Mouse (Mus musculus) left cerebral cortex, postnatal 36 days (tissue): Measurements from ENCODE around the gene Mrps18c. TPM values are rescaled to one million over a fixed set of nuclear protein-coding genes. Genes with fewer than 3 reads are reported as not detected.

ENCODE experiments used
- DNase-seq, 2 experiments: peaks; one replicate each; pipeline ENCODE4 v3.0.0; 2021 to 2022; ENCODE audit warnings: low spot score in 2 of 2, mixed read lengths in 1 of 2
- intact Hi-C: fragments of 180-260 bp; cut with DNase I; formaldehyde crosslinking; loops from one replicate; pipeline ENCODE4 v1.15.1; 2025
- total RNA-seq, 2 experiments: library from RNA; stranded (reverse); gene quantifications; 2 replicates each; pipeline ENCODE4 v1.2.3; 2021

The Mrps18c gene
- total RNA-seq, 2 experiments from 2014 or later: 49.4 to 50.8 TPM

DNA sequence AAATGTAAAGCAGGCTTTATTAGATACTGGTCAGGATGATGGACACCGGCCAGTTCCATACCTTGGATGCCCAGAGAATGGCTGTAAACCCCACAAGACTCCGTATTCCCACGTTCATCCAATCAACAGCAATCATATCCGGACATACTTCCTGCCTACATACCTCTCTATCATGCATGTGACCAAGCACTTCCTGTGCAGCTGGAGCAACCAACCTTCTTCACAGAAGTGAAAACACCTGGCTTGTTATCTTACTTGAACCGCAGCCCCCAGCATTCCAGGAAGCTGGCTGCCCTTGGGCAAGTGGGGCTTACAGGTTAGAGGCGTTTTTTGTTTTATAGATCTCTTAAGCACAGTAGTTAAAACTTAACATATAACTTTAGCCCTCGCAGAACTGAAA, 24.4 kb downstream of the Mrps18c start:
- intact Hi-C loops: no loop called here
- no peak for DNase-seq

DNA sequence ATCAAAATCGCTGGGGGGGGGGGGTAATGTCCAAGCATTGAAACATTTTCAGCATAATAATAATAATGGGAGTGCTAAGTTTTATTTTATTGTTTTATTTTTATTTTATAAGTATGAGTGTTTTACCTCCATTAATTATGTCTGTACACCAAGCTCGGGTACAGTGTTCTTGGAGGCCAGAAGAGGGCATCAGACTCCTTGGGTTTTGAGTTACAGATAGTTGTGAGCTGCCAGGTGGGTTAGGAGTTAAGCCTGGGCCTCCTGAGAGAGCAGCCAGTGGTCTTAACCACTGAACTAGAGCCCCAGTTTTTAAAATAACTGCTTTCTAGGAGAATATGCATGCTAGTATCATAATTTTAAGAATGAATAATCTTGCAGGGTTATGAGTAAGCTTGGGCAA, 27.5 kb downstream of the Mrps18c start:
- no peak for DNase-seq
- intact Hi-C loops: loop anchor here (1.0 kb wide), 1 partner anchor 89 kb away; no protein-coding TSS in a partner anchor

GRCm38 (mm10) chr5:100826531-100826930, 28.1 kb downstream of the Mrps18c start:
- intact Hi-C loops: loop anchor here (1.0 kb wide), 1 partner anchor 89 kb away; no protein-coding TSS in a partner anchor
- DNase-seq: no peak

DNA sequence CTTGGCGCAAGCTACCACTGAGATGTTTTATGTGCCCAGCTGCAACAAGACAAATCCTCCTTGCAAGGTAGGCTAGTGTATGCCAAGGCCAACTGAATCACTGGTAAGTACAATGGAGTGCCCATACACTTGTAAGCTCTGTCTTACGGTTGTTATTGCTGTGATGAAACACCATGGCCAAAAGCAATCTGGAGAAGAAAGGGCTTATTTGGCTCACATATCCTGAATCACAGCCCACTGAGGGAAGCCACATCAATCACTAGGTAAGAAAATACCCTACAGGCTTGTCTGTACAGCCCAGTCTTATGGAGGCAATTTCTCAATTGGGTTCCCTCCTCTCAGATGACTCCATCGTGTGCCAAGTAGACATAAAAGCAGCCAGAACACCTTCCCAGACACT, 30.3 kb downstream of the Mrps18c start:
- DNase-seq: no peak
- intact Hi-C loops: no loop called here

DNA sequence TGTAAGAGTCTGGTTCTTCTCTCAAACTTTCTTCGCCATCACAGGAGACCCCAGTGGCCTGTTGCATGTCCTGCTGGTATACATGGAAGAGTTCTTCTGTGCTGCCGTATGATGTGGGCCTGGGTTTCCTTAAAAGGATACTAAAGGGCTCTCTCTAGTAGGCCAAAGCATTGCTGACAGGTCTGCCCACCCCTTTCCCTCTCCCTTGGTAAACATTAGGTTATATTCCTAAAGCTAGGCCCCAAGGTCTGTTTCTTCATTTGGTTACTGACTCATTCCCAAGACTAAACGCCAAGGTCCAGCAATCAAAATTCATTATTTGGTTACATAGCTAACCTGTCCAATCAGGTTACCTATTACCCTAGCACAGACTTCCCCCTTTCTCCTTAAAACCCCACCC, 34.3 kb downstream of the Mrps18c start:
- DNase-seq: no peak
- intact Hi-C loops: no loop called here

GRCm38 (mm10) chr5:100833841-100834240, 35.4 kb downstream of the Mrps18c start:
- intact Hi-C loops: no loop called here
- no peak for DNase-seq

- DNase-seq: no peak
Observed at GRCm38 (mm10) chr5:100835862-100836538, 37.6 kb downstream of the Mrps18c start.

DNA sequence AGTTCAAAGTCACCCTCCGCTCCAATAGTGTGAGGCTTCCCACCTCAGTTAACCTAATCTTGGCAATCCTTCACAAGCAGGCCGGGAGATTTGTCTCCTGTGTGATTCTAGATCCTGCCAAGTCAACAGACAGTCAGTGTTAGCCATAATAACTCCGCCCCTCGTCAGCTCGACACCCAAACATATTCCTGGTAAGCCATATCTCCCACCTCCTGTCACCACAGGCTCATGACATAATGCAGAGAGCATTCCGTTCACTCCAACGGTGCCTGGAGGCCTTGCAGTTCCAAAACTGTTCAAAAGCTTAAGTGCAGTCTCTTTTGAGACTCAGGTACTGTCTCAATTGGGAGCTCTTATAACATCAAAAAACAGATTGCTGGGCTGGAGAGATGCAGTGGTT, 39.5 kb downstream of the Mrps18c start:
- DNase-seq: no peak
- intact Hi-C loops: no loop called here

More at GRCm38 (mm10) chr5:100835862-100836538, 37.6 kb downstream of the Mrps18c start:
- intact Hi-C loops: no loop called here

- DNase-seq: no peak
- intact Hi-C loops: loop anchor here (10.0 kb wide), 1 partner anchor 820 kb away; the partner anchor contains the start of gene Nkx6-1
Observed at GRCm38 (mm10) chr5:100844485-100844884, 46.1 kb downstream of the Mrps18c start.

DNA sequence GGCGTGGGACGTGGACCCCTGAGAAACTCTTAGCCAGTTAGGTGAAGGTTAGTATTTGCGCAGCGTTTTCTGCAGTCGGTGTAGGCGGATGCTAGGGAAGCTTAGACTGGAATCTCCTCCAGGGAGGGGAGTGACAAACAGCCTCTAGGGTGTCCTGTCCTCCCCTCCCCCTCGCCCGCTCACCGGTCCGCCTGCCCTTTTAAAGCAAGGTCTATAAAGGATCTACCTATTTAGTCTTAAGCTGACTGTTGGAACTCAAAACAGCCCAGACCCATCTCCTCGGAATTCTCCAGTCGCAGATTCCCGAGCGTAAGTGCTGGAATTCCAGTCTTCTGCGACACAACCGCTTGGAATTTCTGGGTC, 47.0 kb downstream of the Mrps18c start, which contains the start of gene Gpat3:
Gene Gpat3 (plus strand): TSS at position 229 of the 363 bp plus-strand sequence.
- DNase-seq: peak in 1 of 2 experiments; percentile 23
- intact Hi-C loops: loop anchor here (10.0 kb wide), 1 partner anchor 819 kb away; the partner anchor contains the start of gene Nkx6-1

GRCm38 (mm10) chr5:100845848-100846598, 47.6 kb downstream of the Mrps18c start:
- intact Hi-C loops: loop anchor here (2.0 to 10.0 kb wide), 2 partner anchors 47 to 819 kb away; partner anchors contain the start of genes Helq, Mrps18c and Nkx6-1
- peak; percentile 64 to 69 for DNase-seq

DNA sequence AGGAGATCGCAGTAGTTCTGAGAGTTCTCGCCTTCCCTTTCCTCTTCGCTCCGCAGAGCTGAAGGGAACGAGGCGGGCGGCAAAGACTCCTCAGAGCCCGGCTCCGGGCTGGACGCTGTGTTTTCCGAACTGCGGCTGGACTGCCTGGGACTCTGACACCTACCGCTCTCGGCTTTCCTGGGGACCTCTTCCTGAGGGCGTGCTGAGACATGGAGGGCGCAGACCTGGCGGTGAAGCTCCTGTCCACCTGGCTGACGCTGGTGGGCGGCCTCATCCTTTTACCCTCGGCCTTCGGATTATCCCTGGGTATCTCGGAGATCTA, 48.1 kb downstream of the Mrps18c start:
- DNase-seq: no peak
- intact Hi-C loops: loop anchor here (2.0 to 10.0 kb wide), 2 partner anchors 48 to 818 kb away; partner anchors contain the start of genes Helq, Mrps18c and Nkx6-1

GRCm38 (mm10) chr5:100847143-100847542, 48.7 kb downstream of the Mrps18c start:
- DNase-seq: no peak
- intact Hi-C loops: loop anchor here (2.0 to 10.0 kb wide), 2 partner anchors 48 to 818 kb away; partner anchors contain the start of genes Helq, Mrps18c and Nkx6-1

- no peak for DNase-seq
- intact Hi-C loops: no loop called here
Observed at GRCm38 (mm10) chr5:100853963-100854362, 55.5 kb downstream of the Mrps18c start.

Other genes starting within 250 kb of the Mrps18c start
- gene Plac8, start 226.4 kb upstream of the Mrps18c start, total RNA-seq: not detected
- gene Coq2, start 123.5 kb upstream of the Mrps18c start, total RNA-seq: 10 to 100 TPM; 74.9 to 76.2 TPM
- 1 to 10 TPM; 1.3 to 1.8 TPM for gene Hpse, start 78.9 kb upstream of the Mrps18c start, total RNA-seq
- 10 to 100 TPM; 15.3 to 19.8 TPM for gene Helq, start within 50 bp of the Mrps18c start, total RNA-seq
- 1 to 10 TPM; 7.1 to 7.3 TPM for gene Abraxas1, start 22.3 kb downstream of the Mrps18c start, total RNA-seq
- 1 to 10 TPM; 2.6 to 4.5 TPM for gene Gpat3, start 47.1 kb downstream of the Mrps18c start, total RNA-seq